Mouse (Mus musculus) heart, adult 8-10 months (tissue): ENCODE data around the gene Rasgrp1. TPM values are rescaled to one million over a fixed set of nuclear protein-coding genes. Genes with fewer than 3 reads are reported as not detected.
A peak's percentile ranks its signal among the peaks of the same experiment; 100 is the strongest.

Experiments
- DNase-seq: peaks from one replicate; pipeline ENCODE4 v3.0.0; 2022; ENCODE audit warnings: low spot score
- total RNA-seq, 4 experiments: library from RNA; stranded (reverse); gene quantifications; 2 replicates each; pipeline ENCODE4 v1.2.4; 2022

The Rasgrp1 gene
- total RNA-seq: under 1 TPM; 0.19 to 0.53 (median 0.42) TPM

DNA sequence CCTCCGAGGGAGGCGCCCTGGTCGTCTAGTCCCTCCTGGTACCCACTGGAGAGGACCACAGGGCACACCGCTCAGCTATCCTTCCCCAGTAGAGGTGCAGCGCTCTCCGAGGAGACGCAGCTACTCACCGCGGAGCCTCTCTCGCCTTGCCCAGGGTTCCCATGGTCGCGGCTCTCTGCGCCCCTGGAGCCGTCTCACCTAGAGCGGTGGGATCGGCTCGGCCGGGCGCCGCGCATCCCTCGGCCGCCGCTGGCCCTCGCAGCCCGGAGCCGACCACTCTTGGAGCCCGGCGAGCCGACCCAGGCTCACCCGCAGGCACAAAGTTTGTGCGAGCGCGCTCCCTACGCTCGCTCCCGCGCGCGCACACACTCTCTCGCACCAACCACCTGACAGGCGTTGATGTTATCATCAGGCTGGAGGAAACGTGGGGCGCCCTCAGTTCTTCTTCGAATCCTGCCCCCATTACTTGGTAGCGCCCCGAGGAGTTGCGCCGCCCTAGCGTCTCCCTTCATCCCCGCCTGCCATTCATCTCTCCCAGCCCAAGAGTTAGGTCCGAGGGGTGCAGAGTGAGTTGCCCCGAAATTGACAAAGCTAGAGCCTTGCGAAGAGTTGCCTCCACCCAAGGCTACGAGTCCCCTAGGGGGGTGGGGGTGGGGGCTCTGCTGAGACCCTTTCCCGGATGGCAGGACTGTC, at the start of gene Rasgrp1:
Gene Rasgrp1, minus strand, starts transcription at position 455 of the 693 bp plus-strand sequence.
- no peak for DNase-seq

DNA sequence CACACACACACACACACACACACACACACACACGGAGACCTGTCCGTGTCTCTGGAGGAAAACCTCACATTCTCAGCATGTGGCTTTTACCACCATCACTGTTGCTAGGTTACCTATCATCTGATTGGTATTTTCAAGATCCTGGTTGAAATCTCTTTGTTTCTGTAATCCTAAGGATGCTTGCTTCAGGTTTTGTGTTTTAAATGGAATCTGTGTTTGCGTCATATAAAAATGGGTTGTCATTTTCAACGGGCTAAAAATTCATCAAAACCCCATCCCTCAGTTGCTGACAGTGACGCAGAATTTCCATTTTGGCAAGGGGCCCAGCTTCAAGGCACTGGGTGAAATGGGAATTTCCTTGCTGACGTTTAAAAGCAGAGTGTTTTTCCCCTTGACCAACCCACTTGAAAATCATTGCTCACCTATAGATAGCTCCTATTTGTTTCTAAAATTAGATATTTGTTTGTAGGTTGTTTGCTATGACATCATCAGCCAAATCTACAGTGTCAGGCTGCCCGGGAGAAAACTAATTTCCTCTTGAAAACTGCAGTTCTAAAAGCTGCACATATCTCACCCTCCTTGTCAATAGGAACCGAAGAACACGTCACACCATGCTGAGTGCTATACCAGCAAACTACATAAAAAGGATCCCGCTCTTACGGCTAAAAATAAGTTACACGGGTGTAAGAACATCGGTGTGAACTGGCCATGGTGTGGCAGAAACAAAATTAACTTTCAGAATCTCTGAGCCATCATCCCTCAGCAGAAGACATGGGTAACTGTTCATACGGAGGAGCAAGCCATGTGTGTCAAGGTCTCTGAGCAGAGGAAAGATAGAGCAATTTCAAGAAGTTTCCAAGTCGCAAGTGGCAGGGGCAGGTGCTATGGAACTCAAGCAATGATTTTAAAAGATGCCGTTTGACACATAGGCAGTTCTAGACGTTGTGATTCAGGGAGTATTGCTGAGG, 47.4 kb upstream of the Rasgrp1 start:
- DNase-seq: peak; percentile 62

- no peak for DNase-seq
These were observed 46.7 kb upstream of the Rasgrp1 start for GRCm38 (mm10) chr2:117389460-117389859.

DNA sequence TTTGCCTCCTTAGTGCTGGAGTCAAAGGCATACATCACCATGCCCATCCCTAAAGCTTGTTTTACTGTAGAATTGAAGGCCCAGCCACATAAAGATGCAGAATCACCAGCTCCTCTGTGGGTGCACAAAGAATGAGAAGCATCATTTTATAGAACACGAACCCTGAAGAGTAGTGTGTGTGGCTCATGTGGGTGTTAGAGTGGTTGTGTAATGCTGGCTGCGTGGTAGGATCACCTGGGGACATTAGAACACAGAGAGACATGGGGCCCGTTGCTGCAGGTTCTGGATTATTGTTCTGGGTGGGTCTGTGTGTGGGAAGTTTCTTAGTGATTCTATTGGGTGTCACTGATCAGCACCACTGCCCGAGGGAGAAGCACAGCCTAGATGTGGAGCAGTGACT, 45.3 kb upstream of the Rasgrp1 start:
- no peak for DNase-seq

GRCm38 (mm10) chr2:117386981-117387705, 44.3 kb upstream of the Rasgrp1 start:
- no peak for DNase-seq

- no peak for DNase-seq
These were observed 43.3 kb upstream of the Rasgrp1 start for GRCm38 (mm10) chr2:117386036-117386590.

GRCm38 (mm10) chr2:117381314-117381713, 38.5 kb upstream of the Rasgrp1 start:
- no peak for DNase-seq

DNA sequence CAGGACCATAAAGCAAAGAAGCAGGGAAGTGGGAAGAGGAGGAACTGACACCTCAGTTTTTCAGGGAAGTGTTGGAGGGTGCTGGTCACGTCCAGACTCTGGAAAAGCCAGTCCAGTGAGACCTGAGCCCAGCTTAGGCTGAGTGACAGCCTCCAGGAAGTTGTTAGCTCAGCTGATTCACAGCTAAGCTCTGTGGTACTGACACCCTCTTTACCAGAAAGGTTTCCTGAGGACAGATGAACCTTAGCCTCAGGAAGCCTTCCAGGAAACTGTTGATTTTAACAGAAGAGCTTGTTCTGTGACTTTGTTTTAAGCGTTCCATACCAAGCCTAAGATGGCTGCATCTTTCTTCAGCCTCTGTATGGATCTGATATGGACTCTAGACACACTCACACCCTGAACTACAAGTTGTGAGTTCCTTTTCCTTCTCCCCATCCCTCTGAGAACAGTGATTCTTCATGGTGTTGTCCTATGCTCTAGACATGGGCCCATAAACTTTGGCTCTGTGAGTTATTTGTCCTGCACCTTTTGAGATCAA, 31.6 kb upstream of the Rasgrp1 start:
- no peak for DNase-seq

DNA sequence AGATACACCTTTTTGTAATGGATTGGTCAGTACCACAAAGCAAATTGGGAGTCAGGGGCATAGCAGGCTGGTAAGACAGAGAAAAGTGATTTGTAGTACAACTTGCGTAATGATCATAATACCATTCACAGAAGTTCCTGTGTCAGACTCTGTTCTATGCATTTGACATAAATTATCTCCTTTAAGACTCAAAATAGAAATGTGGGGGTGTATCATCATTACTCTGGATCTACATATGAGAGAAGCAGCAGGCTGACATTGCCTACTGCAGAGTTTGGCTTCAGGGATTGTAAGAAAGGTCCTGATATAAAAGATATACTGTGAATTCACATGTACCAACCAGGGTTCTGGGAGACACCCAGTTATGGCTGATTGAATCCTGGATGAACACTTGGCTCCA, 28.9 kb upstream of the Rasgrp1 start:
- DNase-seq: no peak

DNA sequence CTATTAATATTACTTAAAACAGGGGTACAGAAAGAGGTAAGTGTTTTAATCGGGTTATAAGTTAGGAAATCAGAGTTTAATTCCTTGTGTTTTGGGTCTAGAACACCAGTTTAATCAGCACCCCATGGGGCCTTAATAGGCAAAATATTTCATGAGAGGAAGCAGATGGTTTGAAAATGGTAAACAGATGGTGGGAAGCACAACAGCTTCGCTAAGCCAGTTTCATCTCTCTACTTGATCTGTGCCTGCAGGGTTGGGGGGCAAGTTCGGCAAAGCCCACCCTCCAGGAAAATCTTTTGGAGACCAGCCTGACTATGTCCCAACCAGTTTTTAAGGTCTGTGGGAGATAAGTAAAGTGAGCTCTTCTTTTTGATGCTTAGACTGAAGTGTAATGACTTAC, 23.7 kb upstream of the Rasgrp1 start:
- DNase-seq: no peak

DNA sequence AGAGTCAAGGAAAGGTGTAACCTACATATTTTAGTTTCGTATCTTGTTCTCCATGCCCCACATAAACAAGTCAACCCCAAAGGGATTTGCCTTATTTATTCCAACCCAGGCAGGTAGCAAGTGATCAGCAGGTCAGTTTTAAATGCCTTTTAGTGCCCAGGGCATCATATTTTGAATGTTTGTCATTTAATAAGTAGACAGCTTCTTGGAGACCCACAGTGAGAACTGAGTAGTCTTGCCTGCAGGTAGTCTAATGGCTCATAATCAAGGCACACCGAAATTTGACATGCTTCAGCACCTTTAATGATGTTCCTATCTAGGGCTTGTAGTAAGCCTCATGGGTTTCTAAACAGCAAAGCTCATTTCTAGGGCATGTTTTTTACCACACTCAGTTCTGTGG, 21.3 kb upstream of the Rasgrp1 start:
- DNase-seq: no peak

DNA sequence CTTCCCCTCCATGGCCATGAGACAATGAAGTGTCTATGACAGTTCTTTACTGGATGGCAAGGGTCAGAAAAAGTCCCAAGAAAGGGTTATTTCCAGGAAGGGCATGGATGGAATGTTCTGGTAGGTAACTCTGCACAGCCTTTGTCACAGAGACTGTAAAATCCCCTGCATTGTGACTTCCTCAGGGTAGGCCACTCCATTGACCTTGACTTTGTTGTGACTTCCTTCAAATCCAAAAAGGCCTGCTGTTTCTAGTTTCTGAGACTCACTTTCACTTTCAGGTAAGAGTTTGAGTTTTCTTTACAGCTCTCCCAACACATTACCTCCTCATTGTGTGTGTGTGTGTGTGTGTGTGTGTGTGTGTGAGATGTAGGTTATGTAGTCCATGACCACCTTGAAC, 15.1 kb upstream of the Rasgrp1 start:
- no peak for DNase-seq

DNA sequence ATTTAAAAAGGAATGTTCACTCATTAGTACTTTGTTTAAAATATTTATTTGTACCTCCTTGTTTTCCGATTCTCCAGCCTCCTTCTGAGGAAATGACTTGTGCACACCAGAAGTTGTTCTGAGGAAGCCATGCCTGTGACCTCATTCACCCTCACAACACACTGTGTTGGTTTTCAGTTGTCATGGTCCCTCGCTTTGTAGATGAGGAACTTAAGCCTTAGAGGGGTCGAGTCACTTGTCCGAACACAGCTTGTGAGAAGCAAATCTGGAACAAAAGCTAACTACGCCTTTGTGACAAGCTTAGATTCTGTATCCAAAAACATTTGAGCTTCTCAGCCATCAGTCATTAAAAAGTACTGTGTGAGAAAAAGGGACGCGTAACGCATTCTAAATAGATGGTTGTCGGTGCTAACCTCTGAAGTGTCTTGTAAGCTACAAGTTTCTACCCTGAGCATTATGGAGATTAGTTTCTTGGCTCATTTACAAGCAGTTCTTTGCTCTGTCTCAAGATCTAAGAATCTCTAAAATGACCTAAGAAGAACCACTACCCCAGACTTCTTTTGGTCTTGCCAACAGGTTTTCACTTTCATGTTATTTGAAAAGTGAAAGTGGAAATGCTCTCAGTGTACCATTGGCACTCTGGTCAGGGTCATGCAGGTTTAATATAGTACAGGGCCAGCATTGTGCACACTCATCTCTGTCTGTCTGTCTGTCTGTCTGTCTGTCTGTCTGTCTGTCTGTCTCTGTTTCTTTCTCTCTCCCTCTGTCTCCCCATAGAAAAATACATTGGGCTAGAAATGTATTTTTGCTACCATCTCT, 9.7 kb upstream of the Rasgrp1 start:
- no peak for DNase-seq

GRCm38 (mm10) chr2:117350138-117350537, 7.3 kb upstream of the Rasgrp1 start:
- no peak for DNase-seq

DNA sequence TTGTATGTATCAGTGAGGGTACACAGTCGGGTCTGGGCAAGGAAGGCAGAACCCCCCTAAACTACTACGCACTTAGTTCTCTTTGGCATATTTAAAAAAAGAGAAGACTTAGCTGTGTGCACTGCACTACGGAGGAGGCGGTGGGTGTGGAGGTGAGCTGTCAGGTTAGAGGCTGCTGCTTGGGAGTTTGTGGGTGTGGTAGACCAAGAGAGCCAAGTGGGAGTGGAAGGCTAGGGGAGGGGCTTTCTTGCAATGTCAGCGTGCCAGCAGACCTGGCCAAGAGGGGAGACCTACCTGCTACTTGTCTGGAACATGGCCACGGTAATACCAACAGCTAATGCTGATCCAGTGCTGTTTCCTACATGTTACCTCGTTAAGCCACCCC, 431 bp upstream of the Rasgrp1 start:
- DNase-seq: no peak

DNA sequence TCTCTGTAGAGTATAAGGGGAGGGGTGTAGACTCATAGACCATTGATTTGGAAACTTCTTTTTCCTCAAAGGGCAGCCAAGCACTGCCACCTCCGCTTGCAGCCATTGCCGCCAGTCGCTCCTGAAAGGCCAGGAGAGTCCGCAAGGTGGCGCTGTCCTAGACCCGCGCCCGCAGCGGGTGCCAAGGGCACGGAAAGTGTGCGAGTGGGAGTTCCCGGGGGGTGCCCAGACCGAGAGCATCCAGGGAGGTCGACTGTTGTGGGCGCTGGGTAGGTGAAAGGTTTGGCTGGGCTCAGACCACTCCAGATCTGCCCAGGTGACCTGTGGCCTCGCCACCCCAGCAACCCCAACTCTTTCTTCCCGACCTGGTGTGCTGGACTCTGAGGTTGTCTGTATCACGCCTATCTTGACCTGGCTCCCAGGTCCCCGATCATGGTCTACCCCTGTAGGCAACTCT, 683 bp downstream of the Rasgrp1 start:
- peak; percentile 11 for DNase-seq

DNA sequence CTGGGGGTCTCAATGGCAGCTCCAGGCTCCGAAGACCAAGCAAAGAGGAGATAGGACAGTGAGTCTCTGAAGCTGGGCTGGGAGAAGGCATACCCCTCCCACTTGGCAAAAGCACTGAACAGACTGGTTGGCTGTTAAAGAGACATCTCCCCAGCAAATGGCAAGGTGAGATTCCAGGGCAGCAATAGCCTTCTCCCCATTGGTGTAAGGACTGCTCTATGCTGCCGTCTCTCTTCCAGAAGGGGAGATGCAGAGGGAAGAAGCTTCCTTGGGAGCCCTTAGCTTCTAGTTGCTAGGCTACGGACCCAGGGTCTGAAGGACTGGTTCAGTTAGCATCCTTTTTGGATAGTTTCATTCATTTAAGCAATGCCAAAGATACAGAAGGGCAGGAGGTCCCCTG, 4.3 kb downstream of the Rasgrp1 start:
- DNase-seq: no peak

GRCm38 (mm10) chr2:117337902-117338301, 4.9 kb downstream of the Rasgrp1 start:
- no peak for DNase-seq

GRCm38 (mm10) chr2:117336946-117337665, 5.7 kb downstream of the Rasgrp1 start:
- no peak for DNase-seq
